Mouse (Mus musculus): Measurements from ENCODE around the gene Olfr772. TPM values are rescaled to one million over a fixed set of nuclear protein-coding genes. Genes with fewer than 3 reads are reported as not detected.
"Not testable (repeated sequence)": the region's sequence is repeated elsewhere in the genome, so short reads cannot be mapped to it uniquely, and the experiment has no call there.

The Olfr772 gene
- polyA plus RNA-seq (2015; fragmentation: Nextera tagmentation; extraction: Ambion mirVana): not detected in 2 replicates

DNA sequence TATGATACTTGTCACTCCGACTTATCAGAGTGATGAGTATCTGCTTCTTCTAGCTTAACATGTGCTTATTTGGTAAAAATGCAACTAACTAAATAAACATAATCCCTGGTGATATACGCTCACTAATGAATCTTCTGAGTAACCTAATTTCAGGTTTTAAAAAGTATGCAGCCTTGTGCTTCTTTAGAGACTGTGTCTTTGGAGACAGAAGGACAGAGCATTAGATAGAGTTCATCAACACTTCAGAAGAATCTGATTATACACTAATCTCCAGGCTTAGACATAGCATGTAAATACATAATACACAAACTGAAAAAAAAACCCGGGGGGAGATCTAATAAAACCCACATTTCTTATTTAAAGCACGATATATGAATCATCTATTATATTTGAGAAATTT, at the start of gene Olfr772:
TSS of gene Olfr772 (minus strand) at position 101 of the 400 bp plus-strand sequence.
- not testable (repeated sequence) for H3K27me3 ChIP-seq (ENCODE audit: control insufficient read depth, insufficient read depth, low read depth, low read length); ATAC-seq (ENCODE audit: low read depth); H3K9ac ChIP-seq (ENCODE audit: low read length); H3K4me2 ChIP-seq (ENCODE audit: low read depth, low read length); H3K36me3 ChIP-seq (ENCODE audit: control insufficient read depth, insufficient read depth, low read length); H3K4me3 ChIP-seq (ENCODE audit: low read length); H3K4me1 ChIP-seq (replicated peaks; ENCODE audit: control insufficient read depth, insufficient read depth, low read length); H3K9me3 ChIP-seq (ENCODE audit: control insufficient read depth, low read length); H3K27ac ChIP-seq (ENCODE audit: low read length)
- WGBS: 72% methylated on average over 3 of the region's 4 CpGs

DNA sequence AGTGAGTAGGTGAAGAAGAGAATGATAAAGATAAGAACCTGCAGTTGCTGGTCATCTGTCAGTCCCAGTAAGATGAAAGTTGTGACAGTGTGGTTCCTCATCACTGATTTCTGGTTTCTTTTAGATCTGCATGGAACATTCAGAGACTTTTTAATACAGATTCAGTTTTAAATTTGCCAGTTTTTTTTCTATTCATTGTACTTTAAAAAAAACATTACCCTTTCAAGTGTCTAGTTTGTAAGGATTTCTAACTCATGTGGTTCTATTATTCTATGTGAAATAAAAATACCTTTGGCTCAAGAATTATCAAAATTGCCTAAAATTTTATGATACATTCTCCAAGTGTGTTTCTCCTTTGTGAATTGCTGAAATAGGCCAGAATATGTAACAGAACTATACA, 9.6 kb upstream of the Olfr772 start, which contains the start of gene Olfr773:
TSS of gene Olfr773 (minus strand) at position 101 of the 400 bp plus-strand sequence.
- not testable (repeated sequence) for H3K27me3 ChIP-seq (ENCODE audit: control insufficient read depth, insufficient read depth, low read depth, low read length); H3K9me3 ChIP-seq (ENCODE audit: control insufficient read depth, low read length); H3K4me2 ChIP-seq (ENCODE audit: low read depth, low read length); H3K4me1 ChIP-seq (replicated peaks; ENCODE audit: control insufficient read depth, insufficient read depth, low read length); H3K9ac ChIP-seq (ENCODE audit: low read length); H3K27ac ChIP-seq (ENCODE audit: low read length); ATAC-seq (ENCODE audit: low read depth); H3K36me3 ChIP-seq (ENCODE audit: control insufficient read depth, insufficient read depth, low read length); H3K4me3 ChIP-seq (ENCODE audit: low read length)

DNA sequence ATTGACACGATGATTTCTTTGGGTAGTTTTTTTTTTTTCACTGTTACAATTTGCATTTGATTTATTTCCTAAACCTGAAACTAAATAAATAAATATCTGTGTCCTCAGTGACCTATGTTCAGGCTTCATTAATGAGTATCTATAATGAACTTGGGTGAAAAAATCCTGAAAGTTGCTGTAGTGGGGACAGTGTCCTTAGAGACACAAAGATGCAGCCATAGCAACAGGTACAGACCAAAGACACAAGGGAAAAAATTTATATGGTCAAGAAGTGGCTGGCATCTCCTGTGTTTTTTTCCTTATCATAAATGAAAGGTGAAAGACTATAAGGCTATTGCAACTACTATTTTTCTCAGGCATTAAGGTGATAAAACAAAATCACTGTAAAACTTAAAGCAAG, 13.1 kb downstream of the Olfr772 start, which contains the start of gene Olfr771:
TSS of gene Olfr771 (minus strand) at position 101 of the 400 bp plus-strand sequence.
- WGBS: 61% methylated on average over 1 of the region's 1 CpGs
- Histone ChIP-seq H3K9ac (ENCODE audit: low read length) (no peak within 1 kb of the TSS), H3K27me3 (ENCODE audit: control insufficient read depth, insufficient read depth, low read depth, low read length) (no peaks in the 10 kb centered on the region), H3K4me1 (replicated peaks; ENCODE audit: control insufficient read depth, insufficient read depth, low read length) (no peaks in the 10 kb centered on the region), H3K4me2 (ENCODE audit: low read depth, low read length) (no peak within 1 kb of the TSS), H3K27ac (ENCODE audit: low read length) (no peak within 1 kb of the TSS), H3K9me3 (ENCODE audit: control insufficient read depth, low read length) (no peaks in the 10 kb centered on the region), H3K36me3 (ENCODE audit: control insufficient read depth, insufficient read depth, low read length) (no peaks in the 10 kb centered on the region), H3K4me3 (ENCODE audit: low read length) (no peak within 1 kb of the TSS)
- no peak for ATAC-seq (ENCODE audit: low read depth)

DNA sequence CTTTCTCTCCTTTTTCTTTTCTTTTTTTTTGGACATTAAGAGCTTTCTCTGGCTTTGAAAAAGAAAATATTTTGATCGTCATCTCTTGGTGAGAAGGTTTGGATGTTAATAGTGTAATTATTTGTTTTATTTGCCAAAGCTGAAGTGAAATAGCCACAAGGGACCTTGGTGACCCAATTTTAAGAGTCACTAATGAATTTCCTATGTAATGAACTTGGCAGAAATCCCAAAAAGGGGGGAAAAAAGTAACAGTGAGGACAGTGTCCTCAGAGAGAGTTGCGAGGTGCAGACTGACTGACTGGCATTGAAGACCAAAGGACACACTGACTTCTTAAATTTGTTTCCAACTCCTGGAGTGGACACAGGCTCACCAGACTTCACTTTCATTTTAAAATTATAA, 38.8 kb downstream of the Olfr772 start, which contains the start of gene Olfr770:
TSS of gene Olfr770 (minus strand) at position 101 of the 400 bp plus-strand sequence.
- Histone ChIP-seq H3K4me3 (ENCODE audit: low read length) (no peak within 1 kb of the TSS), H3K9me3 (ENCODE audit: control insufficient read depth, low read length) (no peaks in the 10 kb centered on the region), H3K4me2 (ENCODE audit: low read depth, low read length) (no peak within 1 kb of the TSS), H3K27ac (ENCODE audit: low read length) (no peak within 1 kb of the TSS), H3K27me3 (ENCODE audit: control insufficient read depth, insufficient read depth, low read depth, low read length) (no peaks in the 10 kb centered on the region), H3K4me1 (replicated peaks; ENCODE audit: control insufficient read depth, insufficient read depth, low read length) (no peaks in the 10 kb centered on the region), H3K36me3 (ENCODE audit: control insufficient read depth, insufficient read depth, low read length) (no peaks in the 10 kb centered on the region), H3K9ac (ENCODE audit: low read length) (no peak within 1 kb of the TSS)
- ATAC-seq (ENCODE audit: low read depth): no peak
- WGBS: 71% methylated on average over 2 of the region's 2 CpGs

Other genes with a start within 250 kb of the Olfr772 start
- 8.5 and 12.2 TPM in 2 replicates for gene Itga7, start 244.1 kb downstream of the Olfr772 start, polyA plus RNA-seq (2015; fragmentation: Nextera tagmentation; extraction: Ambion mirVana)
- gene Mettl7b, start 216.9 kb downstream of the Olfr772 start, polyA plus RNA-seq (2015; fragmentation: Nextera tagmentation; extraction: Ambion mirVana): 0.20 and 0.23 TPM in 2 replicates
- gene Olfr9, start 188.5 kb downstream of the Olfr772 start, polyA plus RNA-seq (2015; fragmentation: Nextera tagmentation; extraction: Ambion mirVana): not detected in 2 replicates
- gene Olfr763, start 167.1 kb downstream of the Olfr772 start, polyA plus RNA-seq (2015; fragmentation: Nextera tagmentation; extraction: Ambion mirVana): not detected in 2 replicates
- gene Olfr764-ps1, start 138.0 kb downstream of the Olfr772 start, polyA plus RNA-seq (2015; fragmentation: Nextera tagmentation; extraction: Ambion mirVana): not detected in 2 replicates
- gene Olfr765, start 127.9 kb downstream of the Olfr772 start, polyA plus RNA-seq (2015; fragmentation: Nextera tagmentation; extraction: Ambion mirVana): not detected in 2 replicates
- not detected in 2 replicates for gene Olfr766-ps1, start 108.9 kb downstream of the Olfr772 start, polyA plus RNA-seq (2015; fragmentation: Nextera tagmentation; extraction: Ambion mirVana)
- not detected in 2 replicates for gene Olfr767, start 95.0 kb downstream of the Olfr772 start, polyA plus RNA-seq (2015; fragmentation: Nextera tagmentation; extraction: Ambion mirVana)
- gene Olfr768, start 78.5 kb downstream of the Olfr772 start, polyA plus RNA-seq (2015; fragmentation: Nextera tagmentation; extraction: Ambion mirVana): not detected in 2 replicates
- gene Olfr769, start 60.1 kb downstream of the Olfr772 start, polyA plus RNA-seq (2015; fragmentation: Nextera tagmentation; extraction: Ambion mirVana): not detected in 2 replicates
- not detected in 2 replicates for gene Olfr770, start 38.9 kb downstream of the Olfr772 start, polyA plus RNA-seq (2015; fragmentation: Nextera tagmentation; extraction: Ambion mirVana)
- gene Olfr771, start 13.2 kb downstream of the Olfr772 start, polyA plus RNA-seq (2015; fragmentation: Nextera tagmentation; extraction: Ambion mirVana): not detected in 2 replicates
- not detected in 2 replicates for gene Olfr773, start 9.5 kb upstream of the Olfr772 start, polyA plus RNA-seq (2015; fragmentation: Nextera tagmentation; extraction: Ambion mirVana)
- not detected in 2 replicates for gene Olfr774, start 58.3 kb upstream of the Olfr772 start, polyA plus RNA-seq (2015; fragmentation: Nextera tagmentation; extraction: Ambion mirVana)
- not detected in 2 replicates for gene Olfr775, start 70.5 kb upstream of the Olfr772 start, polyA plus RNA-seq (2015; fragmentation: Nextera tagmentation; extraction: Ambion mirVana)
- gene Olfr776, start 81.2 kb upstream of the Olfr772 start, polyA plus RNA-seq (2015; fragmentation: Nextera tagmentation; extraction: Ambion mirVana): not detected in 2 replicates
- gene Olfr777, start 93.6 kb upstream of the Olfr772 start, polyA plus RNA-seq (2015; fragmentation: Nextera tagmentation; extraction: Ambion mirVana): not detected in 2 replicates
- gene Olfr780, start 140.2 kb upstream of the Olfr772 start, polyA plus RNA-seq (2015; fragmentation: Nextera tagmentation; extraction: Ambion mirVana): not detected in 2 replicates
- gene Olfr781, start 150.9 kb upstream of the Olfr772 start, polyA plus RNA-seq (2015; fragmentation: Nextera tagmentation; extraction: Ambion mirVana): not detected in 2 replicates
- gene Olfr782, start 170.9 kb upstream of the Olfr772 start, polyA plus RNA-seq (2015; fragmentation: Nextera tagmentation; extraction: Ambion mirVana): not detected in 2 replicates
- gene Olfr784, start 206.2 kb upstream of the Olfr772 start, polyA plus RNA-seq (2015; fragmentation: Nextera tagmentation; extraction: Ambion mirVana): 0.05 and 0.06 TPM in 2 replicates
- not detected in 2 replicates for gene Olfr785, start 227.5 kb upstream of the Olfr772 start, polyA plus RNA-seq (2015; fragmentation: Nextera tagmentation; extraction: Ambion mirVana)
- not detected in 2 replicates for gene Olfr786, start 249.4 kb upstream of the Olfr772 start, polyA plus RNA-seq (2015; fragmentation: Nextera tagmentation; extraction: Ambion mirVana)